Mouse (Mus musculus) heart, postnatal 0 days (tissue): ENCODE data around the gene Timm13.

Experiments
- CTCF ChIP-seq: IDR thresholded peaks from 2 replicates; pipeline ENCODE4 v1.5.1; 2016; ENCODE audit warnings: antibody characterized with exemption, control low read depth, low read depth
- EP300 ChIP-seq: IDR thresholded peaks from 2 replicates; pipeline ENCODE4 v1.6.1; 2016; ENCODE audit warnings: antibody characterized with exemption, low read depth

DNA sequence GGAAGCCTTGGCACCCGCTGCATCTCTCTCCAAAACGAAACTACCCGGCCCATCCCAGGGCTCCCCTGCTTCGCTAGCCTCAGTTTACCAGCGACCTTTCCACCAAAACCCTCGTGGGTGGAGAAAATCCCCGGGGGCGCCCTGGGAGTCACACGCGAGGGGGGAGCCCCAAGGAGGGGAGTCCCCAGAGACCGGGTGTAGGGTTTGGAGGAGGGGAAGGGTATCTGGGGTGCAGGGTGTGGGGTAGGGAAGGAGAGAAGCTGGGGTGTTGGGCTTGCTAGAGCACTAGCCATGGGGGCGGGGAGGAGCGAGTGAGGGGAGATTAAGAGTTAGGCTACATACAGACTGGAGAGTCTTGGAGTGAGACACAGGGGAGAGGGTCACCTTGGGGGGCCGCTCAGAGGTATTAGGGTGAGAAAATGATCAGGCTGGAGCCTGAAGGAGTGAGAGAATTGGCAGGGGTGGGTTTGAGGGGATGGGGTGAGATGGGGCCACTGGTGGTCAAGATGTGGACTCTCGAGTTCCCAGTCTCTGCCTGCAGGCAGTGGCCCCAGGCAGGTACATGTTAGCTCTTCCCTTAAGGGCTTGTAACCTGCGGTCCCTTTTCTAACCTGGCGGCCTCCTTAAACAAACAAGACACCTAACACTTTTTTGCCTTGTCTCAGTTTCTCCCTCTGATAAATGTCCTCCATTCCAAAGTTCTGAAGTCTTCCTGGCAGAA lies 32.1 kb upstream of the Timm13 start:
- TF ChIP-seq CTCF = no peak
- no peak for TF ChIP-seq EP300
